Mouse (Mus musculus): ENCODE measurements around the gene Itfg2. TPM values are rescaled to one million over a fixed set of nuclear protein-coding genes. Genes with fewer than 3 reads are reported as not detected.
"Not testable (repeated sequence)": the region's sequence is repeated elsewhere in the genome, so short reads cannot be mapped to it uniquely, and the experiment has no call there.

Itfg2 gene
- polyA plus RNA-seq, 1 experiment from 2014 or later = 24.4 TPM

DNA sequence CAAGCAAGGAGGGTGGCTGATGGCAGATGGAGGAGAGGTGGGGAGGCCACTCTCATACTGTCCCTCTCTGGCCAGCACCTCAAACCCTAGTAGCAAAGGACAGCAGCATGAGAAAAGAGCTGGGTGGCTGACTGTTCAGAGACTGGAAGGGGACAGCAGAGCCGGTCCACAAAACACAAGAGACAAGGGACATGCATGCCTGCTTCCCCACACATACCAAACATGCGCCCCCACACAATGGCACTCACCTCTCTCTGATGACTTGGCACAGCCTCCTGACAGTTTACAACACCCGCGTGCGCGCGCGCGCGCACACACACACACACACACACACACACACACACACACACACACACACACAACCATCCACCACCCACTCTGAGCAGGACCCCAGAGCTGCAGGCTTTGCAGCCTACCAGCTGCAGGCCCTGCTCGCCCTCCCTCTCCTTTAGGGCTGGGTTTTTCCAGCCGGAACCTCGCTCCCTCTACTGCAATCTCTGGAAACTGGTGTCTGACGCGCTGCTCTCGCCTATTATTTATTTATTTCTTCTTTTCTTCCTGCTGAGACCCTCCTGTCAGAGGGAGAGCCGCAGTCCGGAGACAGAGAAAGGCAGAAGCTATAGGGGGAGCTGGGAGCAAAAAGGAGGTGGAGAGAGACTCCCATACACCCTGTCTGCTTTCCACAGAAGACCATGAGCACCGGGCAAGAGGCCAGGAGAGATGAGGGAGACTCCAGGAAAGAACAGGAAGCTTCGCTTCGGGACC lies 25.1 kb downstream of the Itfg2 start:
- H3K27ac ChIP-seq = peak overlapping the region; percentile 27; the same call in 1 of the 2 replicates
- no peaks in the 10 kb centered on the region for H3K9me3 ChIP-seq
- peak; percentile 71 for ATAC-seq
- H3K4me1 ChIP-seq (replicated peaks) = 0 out of 2 replicates have a peak, but pooled peaks cover 7% of the 10 kb centered on the region
- peak overlapping the region; percentile 56 for H3K4me2 ChIP-seq (replicated peaks)
- H3K36me3 ChIP-seq = no peaks in the 10 kb centered on the region
- peak overlapping the region; percentile 26 for H3K4me3 ChIP-seq (replicated peaks)
- no peaks in the 10 kb centered on the region for H3K27me3 ChIP-seq (replicated peaks)
- 18% methylated on average over 19 of the region's 21 CpGs for WGBS
- H3K9ac ChIP-seq = peak overlapping the region; percentile 34

DNA sequence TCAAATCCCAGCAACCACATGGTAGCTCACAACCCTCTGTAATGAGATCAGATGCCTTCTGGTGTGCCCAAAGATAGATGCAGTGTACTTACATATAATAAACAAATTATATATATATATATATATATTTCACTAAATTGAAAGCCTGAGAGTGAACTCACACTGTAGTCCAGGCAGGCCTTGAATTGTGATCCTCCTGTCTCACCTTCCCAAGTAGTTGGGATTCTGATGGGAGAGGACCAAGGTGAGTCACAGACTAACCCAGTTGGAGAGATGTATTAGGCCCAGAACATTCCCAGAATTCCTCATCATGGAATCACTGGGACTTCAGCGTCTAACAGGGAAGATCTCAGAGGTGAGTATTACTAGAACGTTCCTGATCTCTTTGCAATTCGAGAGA lies 25.7 kb downstream of the Itfg2 start, which contains the start of gene Nrip2:
TSS of gene Nrip2 (plus strand) at position 301 of the 400 bp plus-strand sequence.
- Histone ChIP-seq H3K27ac (peak within 1 kb of the TSS; percentile 27; the same call in 1 of the 2 replicates), H3K4me2 (replicated peaks) (peak within 1 kb of the TSS; percentile 56), H3K4me1 (replicated peaks) (0 out of 2 replicates have a peak, but pooled peaks cover 7% of the 10 kb centered on the region), H3K36me3 (no peaks in the 10 kb centered on the region), H3K27me3 (replicated peaks) (no peaks in the 10 kb centered on the region), H3K9ac (peak within 1 kb of the TSS; percentile 34), H3K9me3 (no peaks in the 10 kb centered on the region), H3K4me3 (replicated peaks) (peak within 1 kb of the TSS; percentile 26)
- ATAC-seq = no peak
- 71% methylated on average over 3 of the region's 3 CpGs for WGBS

DNA sequence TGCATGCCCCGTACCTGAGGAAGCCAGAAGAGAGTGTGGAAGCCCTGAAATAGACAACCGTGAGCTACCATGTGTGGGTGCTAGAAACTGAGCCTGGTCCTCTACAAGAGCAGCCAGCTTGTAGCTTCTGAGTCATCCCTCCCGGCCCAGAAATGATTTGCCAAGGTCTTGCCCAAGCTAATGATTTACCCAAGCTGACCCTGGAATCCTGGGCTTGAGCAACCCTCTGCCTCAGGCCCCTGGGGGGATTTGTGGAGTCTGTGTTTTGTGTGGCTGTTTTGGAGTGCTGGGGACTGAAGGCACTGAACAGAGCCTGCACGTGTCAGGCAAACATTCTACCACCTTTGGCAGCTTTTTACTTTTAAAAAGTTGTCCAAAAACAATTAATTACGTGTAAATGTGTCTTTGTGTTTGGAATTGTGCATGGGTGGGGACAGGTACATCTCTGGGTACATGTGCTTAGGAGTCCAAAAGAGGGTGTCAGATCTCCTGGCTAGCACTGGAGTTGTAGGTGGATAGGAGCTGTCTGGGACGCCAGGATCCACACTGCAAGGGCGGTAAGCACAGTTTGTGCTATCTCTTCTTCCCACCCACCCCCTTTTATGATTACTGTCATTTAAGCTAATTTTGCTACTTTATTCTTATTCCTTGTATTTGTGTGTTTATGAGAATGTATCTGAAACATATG lies 27.0 kb downstream of the Itfg2 start:
- ATAC-seq = peak; percentile 76
- H3K4me1 ChIP-seq (replicated peaks) = 0 out of 2 replicates have a peak, but pooled peaks cover 7% of the 10 kb centered on the region
- no peak overlapping the region for H3K4me3 ChIP-seq (replicated peaks)
- H3K36me3 ChIP-seq = no peaks in the 10 kb centered on the region
- WGBS = 63% methylated on average over 7 of the region's 7 CpGs
- no peaks in the 10 kb centered on the region for H3K9me3 ChIP-seq
- no peak overlapping the region for H3K9ac ChIP-seq
- H3K4me2 ChIP-seq (replicated peaks) = no peak overlapping the region
- no peaks in the 10 kb centered on the region for H3K27me3 ChIP-seq (replicated peaks)
- no peak overlapping the region for H3K27ac ChIP-seq

DNA sequence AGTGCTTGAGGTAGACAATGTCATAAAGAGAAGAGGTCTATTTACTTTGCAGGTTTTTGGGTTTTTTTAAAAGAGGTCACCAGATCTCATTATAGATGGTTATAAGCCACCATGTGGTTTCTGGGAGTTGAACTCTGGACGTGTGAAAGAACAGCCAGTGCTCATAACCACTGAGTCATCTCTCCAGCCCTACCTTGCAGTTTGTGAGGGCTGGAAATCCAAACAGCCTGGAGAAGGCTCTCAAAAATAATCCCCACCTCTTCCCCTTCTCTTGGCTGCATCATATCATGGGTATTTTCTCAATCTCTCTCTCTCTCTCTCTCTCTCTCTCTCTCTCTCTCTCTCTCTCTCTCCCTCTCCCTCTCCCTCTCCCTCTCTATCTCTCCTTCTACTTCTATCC lies 34.0 kb downstream of the Itfg2 start:
- ATAC-seq = no peak

DNA sequence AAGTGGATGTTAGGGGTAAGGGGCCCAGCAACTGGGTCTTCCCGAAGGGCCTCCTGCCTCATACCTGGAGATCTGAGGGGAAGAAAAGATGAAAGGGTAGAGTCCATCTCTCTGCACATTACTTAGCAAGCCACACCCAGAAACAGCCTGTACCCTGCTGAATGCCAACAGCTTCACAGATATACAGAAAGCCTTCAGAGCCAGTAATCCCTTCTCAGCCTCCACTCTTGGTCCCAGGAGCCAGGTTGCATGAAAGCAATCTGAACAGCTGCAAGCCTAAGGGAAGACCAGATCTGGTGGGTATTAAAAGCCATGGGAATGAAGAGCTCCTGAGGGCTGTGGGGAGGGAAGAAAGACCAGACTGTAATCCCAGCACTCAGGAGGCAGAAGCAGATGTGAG lies 35.5 kb downstream of the Itfg2 start:
- Histone ChIP-seq H3K9me3 (no peaks in the 10 kb centered on the region), H3K27me3 (replicated peaks) (no peaks in the 10 kb centered on the region), H3K27ac (0 out of 2 replicates have a peak overlapping the region, but pooled peaks have one; percentile 1), H3K36me3 (no peaks in the 10 kb centered on the region), H3K9ac (no peak overlapping the region), H3K4me1 (replicated peaks) (0 out of 2 replicates have a peak, but pooled peaks cover 4% of the 10 kb centered on the region), H3K4me2 (replicated peaks) (no peak overlapping the region), H3K4me3 (replicated peaks) (no peak overlapping the region)
- ATAC-seq = peak; percentile 86
- WGBS = 55% methylated on average over 1 of the region's 1 CpGs

More for the DNA sequence above, 34.0 kb downstream of the Itfg2 start:
- H3K27ac ChIP-seq = no peak overlapping the region
- no peak overlapping the region for H3K4me3 ChIP-seq (replicated peaks)
- H3K36me3 ChIP-seq = no peaks in the 10 kb centered on the region
- H3K9ac ChIP-seq = no peak overlapping the region
- 37% methylated on average over 1 of the region's 1 CpGs for WGBS
- no peaks in the 10 kb centered on the region for H3K27me3 ChIP-seq (replicated peaks)
- no peak overlapping the region for H3K4me2 ChIP-seq (replicated peaks)
- 0 out of 2 replicates have a peak, but pooled peaks cover 4% of the 10 kb centered on the region for H3K4me1 ChIP-seq (replicated peaks)
- no peaks in the 10 kb centered on the region for H3K9me3 ChIP-seq

DNA sequence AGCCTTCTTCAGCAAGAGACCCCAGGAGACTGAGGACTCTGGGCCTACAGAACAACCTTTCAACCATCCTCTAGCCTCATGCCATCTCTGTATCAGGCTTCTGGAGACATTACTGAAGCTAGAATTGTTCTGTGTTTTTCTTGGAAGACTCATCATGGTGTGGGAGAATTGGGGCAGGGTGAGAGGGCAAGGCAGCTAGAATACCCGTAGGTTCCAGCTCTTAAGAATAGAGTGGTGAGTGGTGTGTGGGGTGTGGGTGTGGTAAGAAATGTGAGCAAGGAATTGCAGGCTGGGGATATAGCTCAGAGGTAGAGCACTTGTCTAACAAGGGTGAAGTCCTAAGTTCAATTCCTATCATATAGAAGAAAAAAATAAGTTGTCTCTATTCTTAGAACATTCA lies 39.7 kb downstream of the Itfg2 start:
- Histone ChIP-seq H3K4me1 (replicated peaks) (0 out of 2 replicates have a peak, but pooled peaks cover 4% of the 10 kb centered on the region), H3K9ac (no peak overlapping the region), H3K4me3 (replicated peaks) (no peak overlapping the region), H3K36me3 (no peaks in the 10 kb centered on the region), H3K9me3 (no peaks in the 10 kb centered on the region), H3K27me3 (replicated peaks) (no peaks in the 10 kb centered on the region), H3K4me2 (replicated peaks) (no peak overlapping the region), H3K27ac (no peak overlapping the region)
- no peak for ATAC-seq
- WGBS = 72% methylated on average over 1 of the region's 1 CpGs

DNA sequence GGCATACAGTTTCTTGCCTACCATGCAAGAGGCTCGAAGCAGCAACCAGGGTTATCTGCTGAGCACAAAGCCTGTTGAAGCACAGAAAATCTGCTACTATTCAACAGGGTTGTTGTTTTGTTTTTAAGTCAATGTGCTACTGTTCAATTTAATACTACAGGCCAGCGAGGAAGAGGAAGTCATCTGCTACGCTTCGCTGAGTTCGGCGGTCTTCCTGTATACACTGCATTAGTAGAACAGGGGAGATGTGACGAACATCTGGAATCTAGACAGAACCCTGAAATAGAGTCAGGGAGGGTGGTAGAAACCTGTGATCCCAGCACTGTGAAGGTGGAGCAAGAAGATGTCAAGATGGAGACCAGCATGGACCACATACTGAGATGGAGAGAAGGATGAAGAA lies 41.0 kb downstream of the Itfg2 start:
- 79% methylated on average over 7 of the region's 7 CpGs for WGBS
- no peaks in the 10 kb centered on the region for H3K27me3 ChIP-seq (replicated peaks)
- no peak for ATAC-seq

DNA sequence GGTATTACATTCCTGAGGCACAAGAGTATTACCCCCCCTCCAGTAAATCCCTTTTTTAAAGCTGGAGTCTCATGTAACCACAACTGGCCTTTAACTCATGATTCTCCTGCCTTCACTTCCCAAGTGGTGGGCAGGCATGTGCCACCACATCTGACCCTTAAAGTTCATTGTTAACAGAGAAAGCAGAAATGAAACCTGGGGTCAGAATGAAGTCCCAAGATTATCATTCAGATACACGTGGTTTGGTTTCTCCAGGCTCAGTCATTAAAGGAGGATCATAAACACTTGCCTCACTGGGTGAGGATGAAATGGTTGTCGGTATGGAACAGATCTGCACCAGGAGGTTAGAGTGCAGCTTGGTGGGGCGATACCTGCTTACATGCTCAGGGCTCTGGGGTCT lies 43.5 kb downstream of the Itfg2 start:
- WGBS = 58% methylated on average over 3 of the region's 3 CpGs
- H3K36me3 ChIP-seq = peaks cover 2% of the 10 kb centered on the region; the same call in 1 of the 2 replicates
- H3K9me3 ChIP-seq = no peaks in the 10 kb centered on the region
- H3K27me3 ChIP-seq (replicated peaks) = no peaks in the 10 kb centered on the region
- no peak overlapping the region for H3K9ac ChIP-seq
- no peaks in the 10 kb centered on the region for H3K4me1 ChIP-seq (replicated peaks)
- no peak for ATAC-seq
- no peak overlapping the region for H3K4me2 ChIP-seq (replicated peaks)
- H3K27ac ChIP-seq = no peak overlapping the region
- H3K4me3 ChIP-seq (replicated peaks) = no peak overlapping the region

More for the DNA sequence above, 41.0 kb downstream of the Itfg2 start:
- Histone ChIP-seq H3K36me3 (no peaks in the 10 kb centered on the region), H3K9me3 (no peaks in the 10 kb centered on the region), H3K4me2 (replicated peaks) (no peak overlapping the region), H3K9ac (no peak overlapping the region), H3K27ac (no peak overlapping the region), H3K4me1 (replicated peaks) (0 out of 2 replicates have a peak, but pooled peaks cover 1% of the 10 kb centered on the region), H3K4me3 (replicated peaks) (no peak overlapping the region)

DNA sequence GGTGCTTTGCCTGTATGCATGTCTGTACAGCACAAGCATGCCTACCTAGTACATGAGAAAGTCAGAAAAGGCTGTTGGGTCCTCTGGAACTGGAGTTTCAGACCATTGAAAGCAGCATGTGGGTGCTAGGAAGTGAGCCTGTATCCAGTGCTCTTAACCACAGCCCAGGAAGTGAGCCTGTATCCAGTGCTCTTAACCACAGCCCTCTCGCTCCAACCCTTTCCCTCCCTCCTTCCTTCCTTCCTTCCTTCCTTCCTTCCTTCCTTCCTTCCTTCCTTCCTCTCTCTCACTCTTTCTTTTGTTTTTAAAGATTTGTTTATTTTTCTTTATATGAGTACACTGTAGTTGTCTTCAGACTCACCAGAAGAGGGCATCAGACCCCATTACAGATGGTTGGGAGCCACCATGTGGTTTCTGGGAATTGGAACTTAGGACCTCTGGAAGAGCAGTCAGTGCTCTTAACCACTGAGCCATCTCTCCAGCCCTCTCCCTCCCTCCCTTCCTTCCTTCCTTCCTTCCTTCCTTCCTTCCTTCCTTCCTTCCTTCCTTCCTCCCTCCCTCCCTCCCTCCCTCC lies 44.0 kb downstream of the Itfg2 start:
- not testable (repeated sequence) for H3K9ac ChIP-seq; H3K4me2 ChIP-seq (replicated peaks); H3K9me3 ChIP-seq; H3K4me1 ChIP-seq (replicated peaks); H3K36me3 ChIP-seq; H3K27me3 ChIP-seq (replicated peaks); H3K27ac ChIP-seq; ATAC-seq; H3K4me3 ChIP-seq (replicated peaks)
- 59% methylated on average over 1 of the region's 1 CpGs for WGBS

DNA sequence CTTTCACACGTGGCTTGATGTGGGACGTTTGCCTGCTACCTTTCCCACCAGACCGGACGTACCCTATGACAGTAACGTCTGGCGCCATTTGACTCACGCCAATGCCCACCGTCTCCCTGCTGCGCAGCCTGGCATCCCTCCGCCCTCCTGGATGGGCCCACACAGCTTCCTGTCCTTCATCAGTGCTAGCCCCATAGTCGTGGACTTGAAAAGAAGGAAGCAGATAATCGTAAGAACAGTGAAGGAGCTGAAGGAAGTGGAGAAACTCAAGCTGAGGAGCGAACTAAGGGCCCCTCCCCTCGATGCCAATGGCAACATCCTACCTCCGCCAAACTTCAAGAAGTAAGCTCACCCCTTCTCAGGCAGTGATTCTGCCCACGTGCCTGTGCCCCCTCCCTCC lies 45.1 kb downstream of the Itfg2 start:
- Histone ChIP-seq H3K36me3 (peaks cover 7% of the 10 kb centered on the region; the same call in 1 of the 2 replicates), H3K27me3 (replicated peaks) (no peaks in the 10 kb centered on the region), H3K4me3 (replicated peaks) (no peak overlapping the region), H3K4me1 (replicated peaks) (no peaks in the 10 kb centered on the region), H3K9me3 (no peaks in the 10 kb centered on the region), H3K27ac (no peak overlapping the region), H3K9ac (no peak overlapping the region), H3K4me2 (replicated peaks) (no peak overlapping the region)
- WGBS = 83% methylated on average over 16 of the region's 16 CpGs
- ATAC-seq = no peak

DNA sequence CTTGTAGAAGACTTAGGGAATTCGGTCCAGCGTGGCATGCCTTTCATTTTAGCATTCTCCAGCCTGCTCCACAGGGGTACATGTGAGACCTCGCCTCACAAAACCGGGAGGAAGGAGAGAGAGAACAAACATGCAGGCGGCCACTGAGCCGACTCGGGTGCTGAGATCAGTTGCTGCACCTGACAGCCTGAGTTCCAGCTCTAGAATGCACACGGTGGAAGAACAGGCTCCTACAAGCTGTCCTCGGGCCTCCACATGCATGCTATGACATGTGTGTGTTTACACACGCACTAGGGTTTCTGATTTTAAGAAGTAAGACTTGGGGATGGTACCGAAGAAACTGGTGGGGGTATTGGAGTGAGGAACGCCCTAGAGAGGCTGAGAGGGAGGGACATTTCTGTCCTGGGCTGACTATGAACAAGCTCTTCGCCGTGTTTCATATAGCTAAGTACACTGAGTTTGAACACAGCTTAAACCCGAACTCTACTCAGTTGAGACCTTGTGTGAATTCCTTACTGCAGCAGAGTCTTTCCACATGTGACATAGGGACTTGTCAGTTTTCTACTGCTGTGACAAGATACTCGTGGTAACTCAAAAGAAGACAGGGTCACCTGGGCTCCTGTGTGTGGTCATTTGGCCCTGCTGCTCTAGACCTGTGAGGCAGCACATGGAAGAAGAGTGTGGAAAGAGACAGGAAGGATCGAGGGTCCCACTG lies 48.2 kb downstream of the Itfg2 start:
- H3K4me1 ChIP-seq (replicated peaks) = no peaks in the 10 kb centered on the region
- H3K4me3 ChIP-seq (replicated peaks) = no peak overlapping the region
- no peak overlapping the region for H3K27ac ChIP-seq
- no peaks in the 10 kb centered on the region for H3K9me3 ChIP-seq
- no peaks in the 10 kb centered on the region for H3K27me3 ChIP-seq (replicated peaks)
- no peak overlapping the region for H3K4me2 ChIP-seq (replicated peaks)
- 90% methylated on average over 17 of the region's 17 CpGs for WGBS
- no peak for ATAC-seq
- H3K36me3 ChIP-seq = peaks cover 37% of the 10 kb centered on the region
- no peak overlapping the region for H3K9ac ChIP-seq

DNA sequence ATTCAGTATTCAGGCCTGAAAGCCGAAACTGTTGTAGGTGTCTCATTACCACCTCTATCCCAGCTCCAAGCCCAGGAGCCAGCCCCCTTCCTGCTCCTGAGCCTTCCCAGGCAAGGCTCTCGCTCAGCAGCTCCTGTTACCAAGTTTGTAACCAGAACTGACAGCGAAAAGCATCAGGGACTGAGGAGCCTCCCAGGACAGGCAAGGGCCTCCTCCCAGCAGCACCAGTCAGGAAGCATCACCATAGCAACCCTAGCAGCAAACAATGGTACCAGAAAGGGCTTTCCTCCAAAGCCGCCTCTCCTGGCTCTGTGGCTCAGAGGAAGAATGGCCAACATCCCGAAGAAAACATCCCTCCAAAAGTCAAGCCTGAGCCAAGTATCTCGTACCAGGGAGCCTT lies 49.5 kb downstream of the Itfg2 start, which contains the start of the genes Tex52 and Gm44596:
TSS of gene Tex52 (plus strand) at position 265 of the 400 bp plus-strand sequence.
TSS of gene Gm44596 (plus strand) at position 312 of the 400 bp plus-strand sequence.
- Histone ChIP-seq H3K4me1 (replicated peaks) (no peaks in the 10 kb centered on the region), H3K4me3 (replicated peaks) (no peak within 1 kb of the TSS), H3K9ac (no peak within 1 kb of the TSS), H3K27ac (no peak within 1 kb of the TSS), H3K9me3 (no peaks in the 10 kb centered on the region), H3K27me3 (replicated peaks) (no peaks in the 10 kb centered on the region), H3K4me2 (replicated peaks) (no peak within 1 kb of the TSS), H3K36me3 (peaks cover 50% of the 10 kb centered on the region)
- no peak for ATAC-seq
- 54% methylated on average over 6 of the region's 6 CpGs for WGBS

Data from intestine, embryonic 15.5 days (tissue).